Comparison of ENCODE assay signal across 30 mouse cellular contexts in genomic region chr13:59503581-59503980, GRCm38 (mm10).
A peak's percentile ranks its signal among the peaks of the same experiment; 100 is the strongest.
DNase-seq lines count a peak whose midpoint lies in the region; ATAC-seq lines count a peak whose summit lies in the region.
"Had no signal": no experiment of that assay in that cellular context is flagged by ENCODE, and none has a peak within 500 bp of the region (broad histone marks: within the 10 kb centered on the region; RNA-seq: fewer than 3 reads in every experiment).

No protein-coding gene starts in this region.

- peak; percentile 49 for DNase-seq in heart, adult 11 months
- no peak for DNase-seq in heart, adult 8-10 months (ENCODE audit: low spot score)
- no peak for DNase-seq in lung, postnatal 4 days
- DNase-seq in R1 (ENCODE audit: low read depth, low spot score) (peak; percentile 25), liver (no peak)
- peak; percentile 65 for DNase-seq in thymus, postnatal 14 days
- DNase-seq: adrenal gland, postnatal 25 days; cerebellum, adult 11-12 months; cerebellum, postnatal 14 days; gastrocnemius, adult 2 months; gastrocnemius, postnatal 36 days; heart, adult 2 months; heart, postnatal 4 days; kidney, adult 9 months; kidney, postnatal 10 days; layer of hippocampus, adult 9-11 months; right cerebral cortex, postnatal 25 days had no signal

- H3K9me3 ChIP-seq in lung, embryonic 15.5 days, result no peaks in the 10 kb centered on the region
- no peaks in the 10 kb centered on the region for H3K9me3 ChIP-seq in midbrain, embryonic 13.5 days
- H3K9me3 ChIP-seq: embryonic facial prominence, embryonic 12.5 days; forebrain, embryonic 15.5 days; hindbrain, embryonic 13.5 days; limb, embryonic 12.5 days; midbrain, embryonic 10.5 days; stomach, embryonic 15.5 days had no signal

- H3K36me3 ChIP-seq in lung, embryonic 15.5 days, result peaks cover 15% of the 10 kb centered on the region; the same call in 1 of the 2 replicates
- peaks cover 46% of the 10 kb centered on the region for H3K36me3 ChIP-seq in midbrain, embryonic 13.5 days
- H3K36me3 ChIP-seq: limb, embryonic 12.5 days had no signal

- peaks cover 8% of the 10 kb centered on the region; the same call in 1 of the 2 replicates for H3K4me1 ChIP-seq in lung, embryonic 15.5 days
- no peaks in the 10 kb centered on the region for H3K4me1 ChIP-seq in midbrain, embryonic 13.5 days (replicated peaks)
- H3K4me1 ChIP-seq: hindbrain, embryonic 13.5 days; limb, embryonic 12.5 days; midbrain, embryonic 10.5 days; stomach, embryonic 15.5 days had no signal

- no peak overlapping the region for H3K9ac ChIP-seq in lung, embryonic 15.5 days
- no peak overlapping the region for H3K9ac ChIP-seq in midbrain, embryonic 13.5 days (replicated peaks)
- H3K9ac ChIP-seq: embryonic facial prominence, embryonic 12.5 days; forebrain, embryonic 15.5 days; hindbrain, embryonic 13.5 days; limb, embryonic 12.5 days; stomach, embryonic 15.5 days had no signal

- no peak overlapping the region for H3K4me3 ChIP-seq in lung, embryonic 15.5 days
- H3K4me3 ChIP-seq in midbrain, embryonic 13.5 days (replicated peaks), result no peak overlapping the region
- H3K4me3 ChIP-seq: embryonic facial prominence, embryonic 12.5 days; forebrain, embryonic 15.5 days; gastrocnemius, adult 2 months; heart, adult 2 months; hindbrain, embryonic 13.5 days; limb, embryonic 12.5 days; midbrain, embryonic 10.5 days; stomach, embryonic 15.5 days had no signal

- H3K27ac ChIP-seq in lung, embryonic 15.5 days, result peak overlapping the region; percentile 30
- H3K27ac ChIP-seq in midbrain, embryonic 13.5 days, result no peak overlapping the region
- H3K27ac ChIP-seq: embryonic facial prominence, embryonic 12.5 days; forebrain, embryonic 15.5 days; gastrocnemius, adult 2 months; heart, adult 2 months; hindbrain, embryonic 13.5 days; limb, embryonic 12.5 days; midbrain, embryonic 10.5 days; stomach, embryonic 15.5 days had no signal

- H3K4me2 ChIP-seq in lung, embryonic 15.5 days, result no peak overlapping the region
- H3K4me2 ChIP-seq in midbrain, embryonic 13.5 days (replicated peaks), result no peak overlapping the region
- H3K4me2 ChIP-seq: embryonic facial prominence, embryonic 12.5 days; forebrain, embryonic 15.5 days; hindbrain, embryonic 13.5 days; limb, embryonic 12.5 days; liver, embryonic 11.5 days; stomach, embryonic 15.5 days had no signal

- no peaks in the 10 kb centered on the region for H3K27me3 ChIP-seq in lung, embryonic 15.5 days
- H3K27me3 ChIP-seq in midbrain, embryonic 13.5 days, result no peaks in the 10 kb centered on the region
- H3K27me3 ChIP-seq: CH12.LX; embryonic facial prominence, embryonic 12.5 days; forebrain, embryonic 15.5 days; hindbrain, embryonic 13.5 days; limb, embryonic 12.5 days; Patski; stomach, embryonic 15.5 days had no signal

- ATAC-seq in lung, embryonic 15.5 days (ENCODE audit: borderline replicate concordance, extremely low read depth, low FRiP score, low TSS enrichment), result peak; percentile 39; the same call in 1 of the 2 replicates
- ATAC-seq in midbrain, embryonic 13.5 days, result no peak
- ATAC-seq: forebrain, embryonic 15.5 days; intestine, postnatal 0 days; midbrain, embryonic 16.5 days; Patski had no signal

- WGBS in lung, embryonic 15.5 days, result 58% methylated on average over 4 of the region's 4 CpGs
- WGBS in midbrain, embryonic 13.5 days, result 90% methylated on average over 4 of the region's 4 CpGs

Comparison
In these comparisons a context has a peak if more than half of its experiments do, and no peak if none do; other contexts are left out.
1. DNase-seq: peak in heart, adult 11 months (single experiment), R1 (single experiment) and thymus, postnatal 14 days (single experiment); none in heart, adult 8-10 months (single experiment), lung, postnatal 4 days (0 of 2) and liver (single experiment).